Mouse (Mus musculus) ovary, postnatal 14 days (tissue): ENCODE measurements around the gene Ptger1.
A peak's percentile ranks its signal among the peaks of the same experiment; 100 is the strongest.

Experiments used
- DNase-seq: peaks from one replicate; pipeline ENCODE4 v3.0.0; 2022; ENCODE audit warnings: low spot score

Ptger1 gene

DNA sequence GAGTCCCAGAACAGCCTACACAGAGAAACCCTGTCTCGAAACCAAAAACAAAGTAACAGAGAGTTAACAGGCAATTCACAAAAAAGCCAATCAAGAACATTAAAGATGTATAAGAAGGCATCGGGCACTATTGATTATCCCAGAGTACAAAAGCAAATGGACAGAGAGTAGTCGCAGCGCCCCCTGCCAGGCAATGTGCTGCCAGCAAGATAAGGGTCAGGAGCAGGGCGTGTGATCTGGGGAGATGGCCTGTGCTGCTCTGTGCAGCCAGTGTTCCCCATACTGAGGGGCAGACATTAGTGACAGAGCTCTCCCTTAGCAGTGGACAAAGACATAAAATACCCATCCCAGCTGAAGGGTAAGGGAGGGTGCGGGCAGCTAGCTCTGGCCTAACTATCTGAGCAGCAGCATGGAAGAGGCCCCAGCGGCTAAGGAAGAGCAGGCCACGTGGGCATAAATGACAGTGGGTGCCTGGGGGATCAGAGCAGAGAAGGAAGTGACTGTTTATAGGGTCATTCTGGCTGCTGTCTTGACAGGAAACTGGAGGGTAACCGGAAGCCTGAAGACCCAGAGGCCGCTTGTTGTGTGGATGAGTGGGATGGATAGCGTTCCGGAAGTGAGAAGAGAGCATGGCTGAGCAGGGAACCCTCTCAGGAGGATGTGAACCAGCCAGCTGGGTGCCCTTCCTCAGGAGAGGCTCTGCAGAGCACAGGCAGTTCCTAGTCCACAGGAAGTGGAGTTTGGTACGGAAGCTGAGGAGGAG lies 9.8 kb upstream of the Ptger1 start:
- no peak for DNase-seq

DNA sequence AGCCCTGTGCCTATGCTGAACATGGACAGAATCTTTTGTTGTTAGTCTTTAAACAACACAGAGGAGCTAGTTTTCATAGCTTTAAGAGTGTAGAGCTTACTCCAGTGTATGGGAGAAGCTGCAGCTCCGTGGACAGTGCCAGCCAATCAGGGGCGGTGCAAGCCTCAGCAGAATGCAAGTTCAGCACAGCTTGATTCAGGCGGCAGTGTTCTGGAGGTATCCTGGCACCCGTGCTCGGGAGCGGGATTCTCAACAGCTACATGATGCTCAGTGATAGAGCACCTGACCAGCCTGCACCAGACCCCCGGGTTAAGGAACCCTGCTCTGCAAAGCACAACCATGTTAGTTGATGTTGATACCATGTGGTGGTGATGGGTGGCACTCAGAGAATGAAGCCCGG lies 5.9 kb upstream of the Ptger1 start:
- no peak for DNase-seq

DNA sequence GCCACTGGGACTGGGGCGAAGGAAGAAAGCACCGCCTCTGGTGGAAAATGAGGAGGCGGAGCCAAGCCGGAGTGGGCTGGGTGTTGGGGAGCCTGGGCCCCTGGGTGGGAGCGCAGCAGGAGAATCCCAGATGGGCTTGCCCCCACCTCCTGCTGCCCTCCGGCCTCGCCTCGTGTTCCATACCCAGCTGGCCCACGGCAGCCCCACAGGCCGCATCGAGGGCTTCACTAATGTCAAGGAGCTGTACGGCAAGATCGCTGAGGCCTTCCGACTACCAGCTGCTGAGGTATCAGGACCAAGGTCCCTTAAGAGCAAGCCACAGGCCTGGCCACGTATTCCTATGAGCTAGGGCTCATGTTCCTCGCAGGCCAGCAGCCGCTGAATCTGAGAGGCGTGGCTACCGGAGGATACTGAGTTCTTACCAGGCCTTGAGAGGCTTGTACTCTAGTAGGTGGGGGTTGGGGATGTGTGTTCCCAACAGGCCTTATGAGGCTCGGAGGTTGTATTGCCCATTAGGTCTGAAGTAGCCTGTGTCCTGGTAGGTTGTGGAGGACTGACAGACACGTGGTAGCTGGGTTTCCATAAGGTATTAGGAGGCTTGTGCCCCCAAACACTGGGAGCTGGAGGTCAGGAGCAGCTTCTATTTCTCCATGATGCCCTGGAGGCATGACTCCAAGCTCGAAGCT lies 5.3 kb upstream of the Ptger1 start:
- DNase-seq = no peak

- peak; percentile 89 for DNase-seq
Measured at GRCm38 (mm10) chr8:83662421-83662826, 4.1 kb upstream of the Ptger1 start.

DNA sequence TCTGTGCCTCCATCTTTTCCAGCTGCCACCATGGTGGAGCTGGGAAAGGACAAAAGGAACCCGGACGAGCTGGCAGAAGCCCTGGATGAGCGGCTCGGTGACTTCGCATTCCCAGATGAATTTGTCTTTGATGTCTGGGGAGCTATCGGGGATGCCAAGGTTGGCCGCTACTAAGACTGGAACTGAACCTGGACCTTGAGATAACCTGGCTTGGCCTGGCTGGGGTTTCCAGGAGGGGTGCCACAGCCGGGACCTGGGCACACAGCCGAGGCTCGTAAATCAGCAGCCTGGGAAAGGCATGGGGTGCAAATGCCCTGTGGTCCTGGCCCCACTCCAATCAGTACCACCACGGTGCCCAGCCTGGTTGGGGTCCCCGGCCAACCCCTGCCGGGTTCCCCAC lies 2.4 kb upstream of the Ptger1 start:
- no peak for DNase-seq

GRCm38 (mm10) chr8:83664931-83665625 lies 1.4 kb upstream of the Ptger1 start:
- no peak for DNase-seq

DNA sequence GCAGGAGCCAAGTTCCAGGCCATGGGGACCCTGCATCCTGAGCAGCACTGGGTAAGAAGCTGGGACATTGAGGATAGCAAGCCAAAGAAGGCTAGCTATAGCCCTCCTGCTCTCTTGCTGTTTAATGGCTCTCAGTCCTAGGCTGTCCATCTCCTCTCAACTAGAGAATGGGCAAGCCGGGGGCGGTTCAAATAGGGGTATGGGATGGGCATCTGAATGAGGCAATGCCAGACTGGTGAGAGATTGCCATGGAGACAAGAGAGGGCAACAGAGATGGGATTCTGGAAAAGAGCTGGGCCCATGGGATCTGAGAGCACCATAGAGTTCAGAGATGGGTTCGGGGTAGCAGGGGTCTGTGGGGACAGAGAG lies 372 bp downstream of the Ptger1 start:
- DNase-seq = no peak

DNA sequence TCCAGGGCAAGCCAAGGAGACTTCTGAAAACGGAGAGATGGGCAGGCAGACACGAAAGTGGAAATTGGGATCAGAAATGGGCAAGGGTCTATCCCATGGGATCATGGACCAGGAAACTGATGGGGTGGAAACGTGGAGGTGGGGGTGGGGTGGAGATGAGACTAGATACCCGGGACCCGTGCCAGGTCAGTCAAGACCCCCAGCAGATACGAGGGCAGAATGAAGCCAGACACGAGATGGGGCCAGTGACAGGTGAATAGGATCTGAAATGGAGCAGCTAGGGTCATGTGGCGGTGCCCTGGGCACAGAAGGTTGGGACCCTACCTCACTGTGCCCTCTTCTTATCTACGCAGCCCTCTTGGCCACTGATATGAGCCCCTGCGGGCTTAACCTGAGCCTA lies 1.0 kb downstream of the Ptger1 start:
- DNase-seq = no peak

GRCm38 (mm10) chr8:83668010-83668916 lies 1.8 kb downstream of the Ptger1 start:
- DNase-seq = no peak

DNA sequence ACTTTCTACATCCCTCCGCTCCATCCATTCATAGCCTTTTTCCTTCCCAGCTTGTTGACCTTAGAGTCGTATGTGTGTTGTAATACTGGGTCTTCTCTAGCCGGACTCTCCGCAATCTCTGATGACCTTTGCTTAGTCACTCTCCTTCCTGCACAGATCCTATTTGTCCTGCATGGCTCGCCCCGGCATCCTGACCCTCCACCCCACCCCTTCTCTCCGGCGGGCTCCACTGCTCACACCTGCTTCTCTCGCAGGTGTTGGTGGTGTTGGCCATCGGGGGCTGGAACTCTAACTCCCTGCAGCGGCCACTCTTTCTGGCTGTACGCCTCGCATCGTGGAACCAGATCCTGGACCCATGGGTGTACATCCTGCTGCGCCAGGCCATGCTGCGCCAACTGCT lies 2.5 kb downstream of the Ptger1 start:
- DNase-seq = no peak

- DNase-seq = no peak
Measured at GRCm38 (mm10) chr8:83672936-83673335, 6.5 kb downstream of the Ptger1 start.

- DNase-seq = no peak
Measured at GRCm38 (mm10) chr8:83674497-83674896, 8.0 kb downstream of the Ptger1 start.

GRCm38 (mm10) chr8:83679866-83680265 lies 13.4 kb downstream of the Ptger1 start:
- no peak for DNase-seq

DNA sequence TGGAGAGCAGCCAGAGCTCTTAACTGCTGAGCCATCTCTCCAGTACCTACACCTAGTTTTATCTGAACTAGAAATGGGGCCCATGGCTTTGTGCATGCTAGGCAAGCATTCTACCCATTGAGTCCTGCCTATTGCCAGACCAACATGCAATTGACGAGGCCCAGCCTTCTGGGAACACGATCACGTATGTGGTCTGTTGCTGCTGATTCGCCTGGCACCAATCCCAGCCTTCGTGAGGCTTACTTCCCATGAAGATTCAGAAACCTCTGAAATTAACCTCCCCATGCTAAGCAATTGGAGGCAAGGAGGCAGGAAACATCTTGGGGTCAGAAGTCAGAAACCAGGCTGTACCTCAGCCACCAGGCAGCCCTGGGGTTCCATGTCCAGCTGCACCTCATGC lies 14.1 kb downstream of the Ptger1 start:
- DNase-seq = no peak

DNA sequence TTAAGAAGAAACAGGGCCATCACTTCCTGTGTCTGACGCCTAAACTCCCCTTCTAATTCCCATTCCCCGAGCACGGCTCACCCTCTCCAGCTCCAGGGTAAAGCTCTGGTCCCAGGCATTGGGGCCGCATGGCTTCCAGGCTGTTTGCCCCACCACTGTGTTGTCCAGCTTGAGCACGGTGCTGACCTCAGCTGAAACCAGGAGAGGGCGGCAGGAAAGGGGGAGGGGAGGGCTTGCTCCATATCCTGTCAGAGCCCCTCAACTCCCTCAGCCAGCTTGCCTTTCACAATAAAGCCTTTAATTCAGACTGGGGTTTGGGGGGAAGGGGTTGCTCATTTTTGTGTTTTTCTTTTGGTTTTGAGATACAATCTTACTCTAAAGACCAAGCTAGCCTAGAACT lies 14.6 kb downstream of the Ptger1 start:
- no peak for DNase-seq

DNA sequence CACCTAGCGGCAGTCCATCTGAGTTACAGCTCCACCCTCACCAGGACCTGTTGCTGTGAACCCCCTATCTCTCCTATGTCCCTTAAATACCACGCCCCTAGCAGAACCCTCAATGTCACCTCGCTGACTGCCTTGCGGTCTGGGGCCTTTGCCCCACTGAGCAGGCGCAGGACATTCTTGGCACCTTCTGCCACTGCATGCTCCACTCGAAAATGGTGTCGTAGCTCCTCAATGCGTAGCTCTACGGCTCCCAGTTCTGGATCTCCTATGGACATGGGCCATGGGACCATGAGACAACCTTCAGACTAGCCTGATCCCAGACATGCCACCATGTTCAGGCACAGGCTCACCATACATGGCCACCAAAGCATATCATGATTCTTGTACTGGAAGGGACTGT lies 18.0 kb downstream of the Ptger1 start:
- DNase-seq = no peak

GRCm38 (mm10) chr8:83689264-83689663 lies 22.8 kb downstream of the Ptger1 start:
- no peak for DNase-seq

DNA sequence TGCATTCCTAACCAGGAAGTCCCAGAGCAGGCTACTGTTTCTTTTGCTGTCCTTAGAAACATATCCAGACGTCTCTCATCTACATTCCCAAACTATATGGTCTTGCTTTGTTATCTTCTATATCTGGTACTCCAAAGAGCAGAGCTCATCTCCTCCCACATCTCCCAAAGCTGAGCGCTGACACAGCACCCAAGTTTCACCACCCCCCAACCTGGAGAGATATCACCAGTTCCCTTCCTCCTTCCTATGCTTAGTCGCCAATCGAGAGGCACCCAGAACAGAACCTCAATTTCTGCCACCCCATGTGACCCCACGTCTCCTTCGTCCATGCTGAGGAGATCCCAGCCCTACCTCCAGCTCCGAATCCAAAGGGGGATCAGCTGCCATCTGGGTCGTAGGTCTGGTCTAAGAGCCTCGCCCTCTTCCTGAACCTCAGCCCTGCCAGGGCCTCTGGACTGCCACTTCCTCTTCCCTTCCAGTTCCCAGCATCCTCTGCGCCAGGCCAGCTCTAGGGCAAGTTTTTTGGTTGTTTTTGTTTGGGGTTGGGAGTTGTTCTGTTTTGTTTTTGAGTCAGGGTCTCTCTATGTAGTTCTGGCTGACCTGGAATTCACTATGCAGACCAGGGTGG lies 27.2 kb downstream of the Ptger1 start:
- no peak for DNase-seq

GRCm38 (mm10) chr8:83694369-83695160 lies 28.1 kb downstream of the Ptger1 start:
- DNase-seq = no peak

DNA sequence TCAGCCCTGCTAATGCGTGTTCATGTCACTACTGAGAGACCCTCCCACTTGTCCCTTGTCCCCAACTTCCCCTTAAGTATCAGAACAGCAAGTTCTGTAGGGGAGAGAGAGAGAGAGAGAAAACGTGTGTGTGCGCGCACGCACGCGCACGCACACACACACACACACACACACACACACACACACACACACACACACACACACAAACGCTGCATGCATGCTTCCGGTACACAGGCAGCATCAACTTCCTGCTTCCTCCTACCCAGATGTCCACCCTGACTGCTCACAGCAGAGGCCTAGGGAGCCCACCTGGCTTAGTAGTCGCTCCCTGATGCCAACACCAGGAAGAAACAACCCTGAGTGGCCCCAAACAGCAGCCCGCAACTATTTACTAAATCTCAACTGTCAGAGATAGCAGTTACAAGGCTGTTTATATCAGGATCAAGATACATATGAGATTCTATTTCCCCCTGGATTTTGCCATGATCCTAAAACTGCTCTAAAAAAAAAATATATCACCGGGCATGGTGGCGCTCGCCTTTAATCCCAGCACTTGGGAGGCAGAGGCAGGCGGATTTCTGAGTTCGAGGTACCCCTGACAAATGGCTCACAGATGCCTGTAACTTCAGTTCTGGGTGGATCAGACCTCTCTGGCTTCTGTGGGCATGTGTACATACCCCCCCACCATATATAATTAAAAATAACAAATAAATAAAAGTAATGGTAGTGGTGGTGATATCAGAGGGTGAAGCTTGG lies 29.1 kb downstream of the Ptger1 start:
- no peak for DNase-seq
